Mouse (Mus musculus) ZHBTc4 (cell line): ENCODE results near the gene Crim1.

ENCODE experiments used
- DNase-seq: peaks from one replicate; pipeline ENCODE4 v3.0.0-alpha.2; 2011; ENCODE audit warnings: low read depth, low spot score

Crim1 gene

GRCm38 (mm10) chr17:78209646-78210045, 9.6 kb downstream of the Crim1 start:
- no peak for DNase-seq

GRCm38 (mm10) chr17:78211881-78212280, 11.8 kb downstream of the Crim1 start:
- DNase-seq = no peak

DNA sequence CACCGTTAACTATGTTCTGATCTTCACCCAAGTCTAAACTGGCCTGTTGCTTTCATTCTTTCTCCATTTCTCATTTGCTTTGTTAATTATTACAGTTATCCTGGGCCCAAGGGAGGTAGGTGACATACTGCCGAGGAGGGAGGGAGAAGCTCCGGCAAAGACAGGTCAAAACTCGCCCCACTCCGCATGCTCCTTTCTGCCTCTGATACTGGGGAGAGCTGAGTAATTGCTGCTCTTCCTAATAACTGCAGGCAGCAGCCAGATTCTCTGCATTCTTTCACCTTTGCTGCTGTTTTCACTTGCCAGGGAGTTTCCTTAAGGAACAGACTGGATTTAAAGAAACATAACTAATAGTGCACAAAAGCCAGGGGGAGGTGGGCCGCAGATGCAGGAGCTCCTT, 13.1 kb downstream of the Crim1 start:
- no peak for DNase-seq

DNA sequence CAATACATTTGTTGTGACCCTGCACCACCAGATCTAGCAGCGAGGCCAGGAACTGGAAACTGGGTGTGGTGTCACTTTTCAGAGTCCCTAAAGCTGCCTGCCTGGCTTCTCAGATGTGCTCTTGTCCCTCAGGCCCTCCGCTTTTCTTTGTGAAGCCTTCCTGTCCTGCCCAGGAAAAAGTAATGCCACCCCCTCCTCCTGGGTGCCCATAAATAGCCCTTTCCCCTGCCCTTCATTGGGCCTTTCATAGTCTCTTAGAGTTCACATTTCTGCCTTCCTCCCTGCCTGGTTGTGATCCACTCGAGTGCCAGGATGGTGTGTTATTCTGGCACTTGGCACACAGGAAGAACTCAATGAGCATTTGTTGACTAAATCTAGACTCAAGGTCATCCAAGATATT, 16.5 kb downstream of the Crim1 start:
- DNase-seq = no peak

- no peak for DNase-seq
Measured at GRCm38 (mm10) chr17:78217406-78217805, 17.4 kb downstream of the Crim1 start.

GRCm38 (mm10) chr17:78218506-78219232, 18.6 kb downstream of the Crim1 start:
- DNase-seq = no peak

DNA sequence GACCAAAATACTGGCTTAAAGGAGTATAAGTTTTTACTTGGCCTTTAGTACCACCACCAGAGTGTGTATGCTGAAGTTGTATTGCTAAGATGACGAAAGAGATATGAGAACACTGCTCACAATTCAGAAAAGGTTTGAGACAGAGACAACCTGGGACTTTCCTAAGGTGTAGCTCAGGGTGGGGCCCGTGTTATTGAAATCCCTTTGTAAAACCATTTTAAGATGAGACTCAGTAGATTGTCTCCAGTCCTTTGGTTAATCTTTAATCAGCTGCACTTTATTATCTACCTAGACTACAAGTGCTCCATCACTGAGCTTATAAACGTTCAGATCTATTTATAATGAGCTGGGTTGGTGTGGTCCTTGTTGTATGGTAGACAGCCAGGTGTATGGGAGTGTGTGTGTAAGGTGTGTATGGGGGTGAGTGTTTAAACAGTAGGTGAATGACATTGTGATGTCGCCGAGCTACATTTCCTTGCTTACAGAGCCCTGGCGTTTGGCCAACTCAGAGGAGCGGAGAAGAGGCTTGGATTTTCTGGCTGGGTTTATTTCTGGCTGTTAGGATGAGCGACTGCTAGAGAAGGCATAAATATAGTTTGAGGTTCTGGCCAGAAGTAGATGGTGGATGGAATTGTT, 21.1 kb downstream of the Crim1 start:
- DNase-seq = no peak

DNA sequence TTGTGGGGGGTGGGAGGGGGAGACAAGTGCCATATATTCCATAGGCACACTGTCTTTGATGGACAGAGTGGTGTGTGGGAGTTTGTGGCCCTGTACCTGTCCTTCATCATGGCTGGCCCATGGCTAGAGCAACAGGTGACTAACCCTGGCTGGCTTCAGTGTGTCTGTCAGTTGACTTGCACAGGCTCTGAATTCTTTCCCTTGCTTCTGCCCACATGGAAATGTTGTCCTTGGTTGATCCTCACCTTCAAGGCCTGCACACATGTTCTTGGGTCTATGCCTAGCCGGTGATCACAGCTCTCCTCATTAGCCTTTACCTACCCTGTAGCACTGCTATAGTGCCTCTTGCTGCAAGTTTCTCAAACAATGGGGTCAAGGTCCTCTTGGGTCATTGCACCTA, 21.8 kb downstream of the Crim1 start:
- DNase-seq = no peak

GRCm38 (mm10) chr17:78223988-78224387, 23.9 kb downstream of the Crim1 start:
- no peak for DNase-seq

DNA sequence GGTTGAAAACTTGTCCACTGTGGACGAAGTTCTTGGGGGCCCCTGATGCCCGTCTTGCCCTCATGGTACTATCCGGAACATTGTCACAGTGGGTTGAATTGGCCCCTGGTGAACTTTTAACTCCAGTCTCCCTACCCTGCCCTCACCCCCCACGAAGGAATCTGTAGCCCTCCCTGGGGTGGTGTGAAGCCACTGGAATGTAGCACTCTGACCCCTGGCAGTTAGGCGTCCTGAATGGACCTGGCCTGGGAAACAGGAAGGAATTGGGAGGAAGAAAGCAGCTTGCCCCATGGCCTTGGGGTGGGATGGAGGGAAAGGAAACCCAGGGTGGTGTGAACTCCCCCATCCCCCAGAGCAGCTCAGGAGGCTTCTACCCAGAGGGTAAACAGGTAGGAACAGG, 25.5 kb downstream of the Crim1 start:
- DNase-seq = no peak

DNA sequence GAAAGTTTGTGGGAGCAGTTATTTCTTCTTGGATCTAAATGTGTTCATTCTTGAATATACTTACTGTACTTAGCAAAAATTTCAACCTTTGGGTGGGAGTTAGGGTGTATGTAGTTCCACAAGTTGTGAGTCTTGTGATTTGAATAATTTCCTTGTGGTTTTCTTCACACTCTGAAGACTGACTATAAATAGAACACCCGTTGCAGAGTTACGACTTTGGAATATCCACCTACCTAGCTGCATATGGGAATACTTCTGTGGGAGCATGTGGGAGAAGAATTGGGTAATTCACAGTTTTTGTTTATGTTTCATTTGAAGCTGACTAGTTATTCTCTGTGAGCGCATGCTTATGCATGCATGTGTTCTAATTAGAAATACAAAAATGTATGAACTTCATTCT, 27.2 kb downstream of the Crim1 start:
- no peak for DNase-seq

- DNase-seq = no peak
Measured at GRCm38 (mm10) chr17:78231567-78231966, 31.5 kb downstream of the Crim1 start.

GRCm38 (mm10) chr17:78232703-78233102, 32.7 kb downstream of the Crim1 start:
- peak; percentile 9 for DNase-seq

GRCm38 (mm10) chr17:78233873-78234272, 33.8 kb downstream of the Crim1 start:
- DNase-seq = no peak

DNA sequence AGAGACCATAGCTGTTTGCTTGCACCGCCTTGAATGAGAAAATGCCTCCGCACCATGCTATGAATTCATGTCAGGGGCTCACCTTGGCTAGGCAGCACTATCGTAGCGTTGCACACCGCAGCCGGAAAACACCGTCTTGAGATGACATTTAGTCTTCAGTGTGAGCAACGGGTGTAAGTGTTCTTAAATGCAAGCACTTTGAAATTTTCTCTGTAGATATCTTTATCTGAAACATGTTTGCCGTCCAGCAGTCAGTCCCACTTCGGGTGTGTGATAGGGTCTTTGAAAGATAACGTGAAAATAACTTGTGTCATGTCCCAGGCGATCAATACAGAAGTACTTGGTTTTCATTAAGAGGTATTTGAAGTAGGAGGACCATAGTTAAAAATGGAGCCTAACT, 36.1 kb downstream of the Crim1 start:
- no peak for DNase-seq

GRCm38 (mm10) chr17:78237954-78238353, 37.9 kb downstream of the Crim1 start:
- no peak for DNase-seq

GRCm38 (mm10) chr17:78240161-78240560, 40.1 kb downstream of the Crim1 start:
- no peak for DNase-seq

DNA sequence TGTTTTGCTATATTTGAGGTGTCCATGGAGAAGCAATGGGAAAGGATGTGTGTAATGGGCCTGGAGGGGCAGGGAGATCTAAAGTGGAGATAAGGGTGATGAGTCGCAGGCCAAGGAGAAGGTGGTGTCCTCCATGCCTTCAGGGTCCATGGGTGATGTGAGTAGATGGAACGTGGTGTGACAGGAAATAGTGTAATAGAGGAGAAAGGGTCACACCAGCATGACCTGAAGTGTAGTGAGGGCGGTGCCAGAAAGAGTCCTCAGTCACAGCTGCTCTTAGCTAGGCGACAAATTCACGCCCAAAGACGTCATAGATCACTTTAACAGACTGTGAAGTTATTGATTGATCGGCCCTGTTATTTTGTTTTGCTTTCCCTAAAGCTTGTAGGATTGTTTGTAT, 41.2 kb downstream of the Crim1 start:
- no peak for DNase-seq

- DNase-seq = no peak
Measured at GRCm38 (mm10) chr17:78244752-78245151, 44.7 kb downstream of the Crim1 start.

GRCm38 (mm10) chr17:78245444-78245843, 45.4 kb downstream of the Crim1 start:
- no peak for DNase-seq

- no peak for DNase-seq
Measured at GRCm38 (mm10) chr17:78246634-78247383, 46.8 kb downstream of the Crim1 start.

- no peak for DNase-seq
Measured at GRCm38 (mm10) chr17:78248197-78248596, 48.1 kb downstream of the Crim1 start.

DNA sequence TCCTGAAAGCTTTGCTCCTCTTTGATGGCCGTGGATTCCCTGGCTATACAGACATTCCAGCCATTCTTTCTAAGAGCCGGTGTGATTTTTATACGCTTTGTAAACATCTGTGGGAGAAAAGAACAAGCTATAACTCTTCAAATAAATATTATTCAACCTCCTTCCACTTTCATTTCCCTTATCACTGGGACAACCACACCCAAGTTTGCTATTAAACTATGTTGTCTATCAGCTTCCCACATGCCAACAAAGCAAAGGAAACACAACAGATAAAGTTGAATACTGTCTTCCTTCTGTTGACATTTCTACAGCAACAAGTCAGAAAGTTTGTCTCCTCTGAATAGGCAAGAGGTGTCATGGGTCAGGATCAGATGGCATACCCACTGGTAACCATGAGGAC, 48.9 kb downstream of the Crim1 start:
- DNase-seq = no peak
